Comparison of ENCODE assay signal across 30 mouse cellular contexts in the genomic region with DNA sequence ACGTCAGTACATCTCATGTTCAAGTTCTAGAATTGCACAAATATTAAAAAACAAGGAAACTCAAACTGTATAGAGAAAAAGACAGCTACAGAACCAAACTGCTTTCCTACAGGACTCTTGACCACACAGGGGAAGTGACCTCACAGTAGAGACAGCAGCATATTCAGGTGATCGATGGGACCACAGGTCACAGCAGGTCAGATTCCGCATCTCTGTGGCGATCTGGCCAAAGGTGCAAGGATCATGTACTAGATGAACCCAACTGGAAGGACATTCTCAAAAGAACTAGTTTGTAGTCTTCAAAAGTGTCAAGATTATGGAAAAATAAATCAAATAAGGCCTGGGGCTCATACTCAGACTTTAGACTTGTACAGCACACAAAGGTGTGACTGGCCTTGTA.
"Had no signal": no experiment of that assay in that cellular context is flagged by ENCODE, and none has a peak within 500 bp of the region (broad histone marks: within the 10 kb centered on the region; RNA-seq: fewer than 3 reads in every experiment).

No protein-coding gene starts in this region.

- H3K9me3 ChIP-seq: limb, embryonic 10.5 days; limb, embryonic 12.5 days; limb, embryonic 13.5 days; limb, embryonic 15.5 days; liver, embryonic 13.5 days; liver, embryonic 15.5 days; lung, embryonic 15.5 days; megakaryocyte, embryonic 14.5 days; midbrain, embryonic 10.5 days; midbrain, embryonic 12.5 days; midbrain, embryonic 13.5 days; midbrain, embryonic 15.5 days; neural tube, embryonic 12.5 days had no signal

- H3K27ac ChIP-seq: left cerebral cortex, adult 2 months; limb, embryonic 10.5 days; limb, embryonic 12.5 days; limb, embryonic 13.5 days; limb, embryonic 15.5 days; liver, embryonic 13.5 days; liver, embryonic 14.5 days; liver, embryonic 15.5 days; lung, embryonic 15.5 days; macrophage; midbrain, embryonic 10.5 days; midbrain, embryonic 12.5 days; midbrain, embryonic 13.5 days; midbrain, embryonic 15.5 days; neural tube, embryonic 12.5 days had no signal

- DNase-seq: left cerebral cortex, postnatal 4 days; liver, embryonic 13.5 days; lung, adult 18-20 months; lung, adult 2 months; lung, embryonic 14.5 days; lung, postnatal 10 days; lung, postnatal 14 days; lung, postnatal 36 days; lung, postnatal 4 days; midbrain, embryonic 14.5 days had no signal

- H3K4me3 ChIP-seq: left cerebral cortex, adult 2 months; limb, embryonic 10.5 days; limb, embryonic 12.5 days; limb, embryonic 13.5 days; limb, embryonic 15.5 days; liver, embryonic 13.5 days; liver, embryonic 15.5 days; lung, embryonic 15.5 days; megakaryocyte, embryonic 14.5 days; midbrain, embryonic 10.5 days; midbrain, embryonic 12.5 days; midbrain, embryonic 13.5 days; midbrain, embryonic 15.5 days; myocyte; neural tube, embryonic 12.5 days had no signal

- ATAC-seq: lung, postnatal 0 days; midbrain, embryonic 13.5 days; midbrain, embryonic 15.5 days; midbrain, embryonic 16.5 days had no signal

- H3K27me3 ChIP-seq: limb, embryonic 12.5 days; limb, embryonic 13.5 days; limb, embryonic 15.5 days; liver, embryonic 13.5 days; liver, embryonic 15.5 days; lung, embryonic 15.5 days; megakaryocyte, embryonic 14.5 days; midbrain, embryonic 12.5 days; midbrain, embryonic 13.5 days; midbrain, embryonic 15.5 days; neural tube, embryonic 12.5 days had no signal

- H3K4me2 ChIP-seq: limb, embryonic 12.5 days; limb, embryonic 13.5 days; limb, embryonic 15.5 days; liver, embryonic 11.5 days; liver, embryonic 13.5 days; liver, embryonic 15.5 days; lung, embryonic 14.5 days; lung, embryonic 15.5 days; midbrain, embryonic 11.5 days; midbrain, embryonic 12.5 days; midbrain, embryonic 13.5 days; midbrain, embryonic 15.5 days; neural tube, embryonic 12.5 days had no signal

- H3K4me1 ChIP-seq: limb, embryonic 12.5 days; limb, embryonic 13.5 days; lung, embryonic 15.5 days; midbrain, embryonic 10.5 days; midbrain, embryonic 12.5 days; midbrain, embryonic 13.5 days; midbrain, embryonic 15.5 days; neural tube, embryonic 12.5 days had no signal

- H3K9ac ChIP-seq: limb, embryonic 12.5 days; limb, embryonic 13.5 days; limb, embryonic 15.5 days; liver, embryonic 13.5 days; liver, embryonic 14.5 days; liver, embryonic 15.5 days; lung, embryonic 14.5 days; lung, embryonic 15.5 days; midbrain, embryonic 12.5 days; midbrain, embryonic 13.5 days; midbrain, embryonic 15.5 days; neural tube, embryonic 12.5 days had no signal
